Mouse (Mus musculus): ENCODE data around the gene Foxp1. TPM values are rescaled to one million over a fixed set of nuclear protein-coding genes. Genes with fewer than 3 reads are reported as not detected.

The Foxp1 gene
- polyA plus RNA-seq, 1 experiment from 2014 or later: 18.9 TPM

DNA sequence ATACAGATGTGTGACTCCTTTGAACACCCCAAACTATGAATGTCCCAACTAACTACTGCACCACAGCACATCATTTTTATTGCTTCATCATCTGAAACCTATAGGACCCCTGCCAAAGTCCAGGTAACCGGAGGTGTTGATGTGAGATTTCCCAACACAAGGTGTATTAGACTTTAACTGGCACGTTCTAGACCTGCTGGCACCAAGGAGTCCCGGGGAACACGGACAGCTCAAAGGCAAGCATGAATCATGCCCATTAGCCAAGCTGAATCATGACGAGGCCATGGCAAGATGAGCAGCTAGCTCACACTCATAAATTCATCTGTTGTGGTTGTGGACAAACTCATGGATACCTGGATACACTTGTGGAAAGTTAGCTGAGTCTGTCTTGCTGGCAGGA, 568.1 kb downstream of the Foxp1 start:
- Histone ChIP-seq H3K27ac (ENCODE audit: low read depth) (no peak overlapping the region), H3K4me2 (ENCODE audit: low read depth, low read length) (no peak overlapping the region), H3K9ac (replicated peaks) (no peak overlapping the region), H3K4me1 (ENCODE audit: insufficient read depth) (no peaks in the 10 kb centered on the region), H3K4me3 (ENCODE audit: low read depth, low read length) (no peak overlapping the region), H3K36me3 (replicated peaks; ENCODE audit: insufficient read depth, low read length) (peaks cover 27% of the 10 kb centered on the region), H3K27me3 (ENCODE audit: insufficient read depth, low read length) (no peaks in the 10 kb centered on the region), H3K9me3 (ENCODE audit: low read length) (no peaks in the 10 kb centered on the region)
- 82% methylated on average over 5 of the region's 5 CpGs for WGBS (ENCODE audit: insufficient replicate concordance)
- ATAC-seq (no peak), DNase-seq (no peak)
- no peak for TF ChIP-seq EP300 (IDR thresholded peaks at IDR 0.05; ENCODE audit: low read depth)
- TF ChIP-seq CTCF (IDR thresholded peaks at IDR 0.05; ENCODE audit: low read depth): no peak

DNA sequence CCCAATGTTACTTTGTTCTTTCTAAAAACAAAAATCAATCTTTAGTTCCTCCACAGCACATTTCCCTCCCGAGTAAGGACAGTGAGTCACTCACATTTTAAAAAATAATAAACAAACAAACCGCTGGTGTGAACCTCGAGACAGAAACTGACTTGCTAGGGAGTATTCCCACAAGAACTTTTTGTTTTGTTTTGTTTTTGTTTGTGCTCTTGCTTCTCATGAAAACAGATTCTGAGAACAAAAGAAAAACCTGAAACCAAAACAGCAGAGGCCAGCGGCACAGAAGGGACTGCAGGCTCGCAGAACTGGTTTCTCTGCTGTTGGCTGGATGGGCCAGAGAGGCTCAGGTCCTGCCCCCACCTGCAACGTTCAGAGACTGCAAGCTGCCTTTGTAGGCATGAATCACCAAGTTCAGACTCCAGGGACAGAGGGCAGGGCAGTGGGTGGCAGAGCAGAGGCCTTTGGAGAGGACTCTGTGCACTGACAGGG, 572.8 kb downstream of the Foxp1 start:
- no peaks in the 10 kb centered on the region for H3K4me1 ChIP-seq (ENCODE audit: insufficient read depth)
- no peaks in the 10 kb centered on the region for H3K27me3 ChIP-seq (ENCODE audit: insufficient read depth, low read length)
- H3K9ac ChIP-seq (replicated peaks): no peak overlapping the region
- H3K4me3 ChIP-seq (ENCODE audit: low read depth, low read length): no peak overlapping the region
- H3K27ac ChIP-seq (ENCODE audit: low read depth): peak overlapping the region; percentile 30; the same call in 1 of the 2 replicates
- H3K9me3 ChIP-seq (ENCODE audit: low read length): no peaks in the 10 kb centered on the region
- WGBS (ENCODE audit: insufficient replicate concordance): 48% methylated on average over 6 of the region's 6 CpGs
- H3K36me3 ChIP-seq (replicated peaks; ENCODE audit: insufficient read depth, low read length): peaks cover 42% of the 10 kb centered on the region
- peak; percentile 67 for ATAC-seq
- TF ChIP-seq EP300 (IDR thresholded peaks at IDR 0.05; ENCODE audit: low read depth): no peak
- no peak for TF ChIP-seq CTCF (IDR thresholded peaks at IDR 0.05; ENCODE audit: low read depth)
- H3K4me2 ChIP-seq (ENCODE audit: low read depth, low read length): no peak overlapping the region
- DNase-seq: peak; percentile 19

DNA sequence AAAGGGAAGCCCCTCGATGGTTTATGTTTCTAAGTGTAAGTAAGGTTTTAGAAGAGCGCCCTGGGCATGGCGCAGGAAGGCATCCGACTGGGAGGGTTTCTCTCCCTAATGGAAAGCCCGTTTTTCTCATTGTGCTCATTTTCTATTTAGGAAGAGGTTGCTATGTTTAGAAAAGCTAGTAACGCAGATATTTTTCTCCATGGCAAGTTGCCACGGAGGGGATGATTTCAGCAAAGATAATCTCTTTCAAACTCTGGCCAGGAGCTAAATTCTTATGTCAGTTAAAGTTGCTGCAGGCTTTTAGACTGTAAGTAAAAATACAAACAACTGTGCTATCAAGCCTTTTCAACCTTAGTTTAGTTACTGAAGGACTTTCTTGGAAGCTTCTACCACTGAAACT, 573.2 kb downstream of the Foxp1 start:
- no peaks in the 10 kb centered on the region for H3K27me3 ChIP-seq (ENCODE audit: insufficient read depth, low read length)
- DNase-seq (no peak), ATAC-seq (no peak)
- H3K4me1 ChIP-seq (ENCODE audit: insufficient read depth): no peaks in the 10 kb centered on the region
- H3K27ac ChIP-seq (ENCODE audit: low read depth): peak overlapping the region; percentile 30; the same call in 1 of the 2 replicates
- 69% methylated on average over 7 of the region's 7 CpGs for WGBS (ENCODE audit: insufficient replicate concordance)
- H3K4me3 ChIP-seq (ENCODE audit: low read depth, low read length): no peak overlapping the region
- peaks cover 44% of the 10 kb centered on the region for H3K36me3 ChIP-seq (replicated peaks; ENCODE audit: insufficient read depth, low read length)
- no peak overlapping the region for H3K4me2 ChIP-seq (ENCODE audit: low read depth, low read length)
- H3K9me3 ChIP-seq (ENCODE audit: low read length): no peaks in the 10 kb centered on the region
- no peak overlapping the region for H3K9ac ChIP-seq (replicated peaks)
- no peak for TF ChIP-seq EP300 (IDR thresholded peaks at IDR 0.05; ENCODE audit: low read depth)
- no peak for TF ChIP-seq CTCF (IDR thresholded peaks at IDR 0.05; ENCODE audit: low read depth)

DNA sequence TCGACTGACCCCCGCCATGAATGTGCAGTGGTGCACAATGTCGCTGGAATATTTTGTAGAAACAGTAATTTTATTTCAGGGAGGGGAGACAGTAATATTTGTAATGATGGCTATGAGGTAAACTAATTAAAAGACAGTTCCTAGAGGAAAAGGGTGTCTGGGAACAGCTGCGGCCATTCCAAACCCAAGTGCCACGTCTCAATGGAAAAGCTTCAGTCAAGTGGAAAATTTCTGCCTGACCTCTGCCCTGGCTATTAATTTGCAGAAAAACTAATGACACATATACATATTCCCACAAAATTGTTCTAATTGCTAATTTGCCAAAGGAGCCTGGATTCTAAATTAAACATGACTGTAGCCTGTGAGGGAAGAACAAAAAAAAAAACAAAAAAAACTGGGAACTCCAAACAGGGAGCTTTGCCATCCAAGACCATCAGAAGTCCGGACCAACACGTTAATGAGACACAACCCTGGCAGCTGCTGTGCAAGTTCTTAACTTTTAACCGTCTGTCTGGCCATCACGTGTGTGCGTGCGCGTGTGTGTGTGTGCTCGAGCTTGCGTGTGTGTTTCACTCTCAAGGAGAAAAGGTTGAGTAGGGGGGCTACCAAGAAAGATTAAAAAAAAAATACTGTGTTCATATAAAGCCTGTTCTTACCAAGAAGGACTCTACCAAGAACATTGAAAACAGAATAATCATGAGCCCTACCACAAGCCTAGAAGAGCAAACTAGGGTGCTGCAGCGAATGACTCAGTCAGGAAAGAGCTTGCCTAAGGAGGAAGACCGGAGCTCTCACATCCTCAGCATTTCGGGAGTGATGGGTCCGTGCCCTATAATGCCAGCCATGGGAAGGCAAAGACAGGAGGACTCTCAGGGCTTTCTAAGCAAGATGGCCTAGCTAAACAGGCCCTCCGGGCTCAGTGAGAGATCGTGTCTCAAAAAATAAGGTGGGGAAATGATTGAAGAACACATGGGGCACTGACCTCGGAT, 574.1 kb downstream of the Foxp1 start:
- no peak for DNase-seq
- Histone ChIP-seq H3K36me3 (replicated peaks; ENCODE audit: insufficient read depth, low read length) (peaks cover 44% of the 10 kb centered on the region), H3K4me1 (ENCODE audit: insufficient read depth) (no peaks in the 10 kb centered on the region), H3K4me2 (ENCODE audit: low read depth, low read length) (no peak overlapping the region), H3K27ac (ENCODE audit: low read depth) (no peak overlapping the region), H3K4me3 (ENCODE audit: low read depth, low read length) (no peak overlapping the region), H3K27me3 (ENCODE audit: insufficient read depth, low read length) (no peaks in the 10 kb centered on the region), H3K9me3 (ENCODE audit: low read length) (no peaks in the 10 kb centered on the region), H3K9ac (replicated peaks) (no peak overlapping the region)
- no peak for TF ChIP-seq CTCF (IDR thresholded peaks at IDR 0.05; ENCODE audit: low read depth)
- no peak for TF ChIP-seq EP300 (IDR thresholded peaks at IDR 0.05; ENCODE audit: low read depth)
- no peak for ATAC-seq
- 83% methylated on average over 21 of the region's 21 CpGs for whole genome bisulfite sequencing (ENCODE audit: insufficient replicate concordance)

DNA sequence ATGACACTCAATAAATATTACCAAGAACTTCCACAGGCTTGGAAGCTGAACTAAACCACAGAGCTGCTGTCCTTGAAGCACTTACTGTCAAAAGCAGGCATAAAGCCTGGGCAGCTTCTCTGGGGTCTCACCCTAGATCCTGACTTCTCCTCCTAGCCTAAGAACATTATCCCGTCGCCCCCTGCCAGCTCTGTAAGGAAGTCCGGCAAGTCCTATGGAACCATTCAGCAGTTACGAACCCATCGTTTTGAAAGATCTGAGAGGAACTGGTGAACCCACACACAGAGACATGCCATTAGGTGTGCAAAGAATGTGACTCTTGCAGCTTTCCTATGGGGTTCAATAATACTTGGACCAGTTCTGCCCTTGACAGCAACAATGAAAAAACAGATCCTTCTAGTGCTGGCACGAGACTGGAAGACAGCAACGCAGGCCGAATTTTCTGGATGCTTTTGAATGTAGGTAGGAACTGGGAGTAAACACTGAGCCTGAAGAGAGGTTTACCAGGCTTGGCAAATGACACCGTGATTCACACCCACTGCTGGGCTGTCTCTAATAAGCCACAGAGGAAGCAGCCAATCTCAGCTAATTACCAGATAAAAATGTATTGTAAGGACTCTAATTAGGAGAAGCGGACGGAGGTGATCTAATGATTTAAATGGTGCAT, 574.9 kb downstream of the Foxp1 start:
- Histone ChIP-seq H3K9ac (replicated peaks) (no peak overlapping the region), H3K4me1 (ENCODE audit: insufficient read depth) (no peaks in the 10 kb centered on the region), H3K27ac (ENCODE audit: low read depth) (no peak overlapping the region), H3K9me3 (ENCODE audit: low read length) (no peaks in the 10 kb centered on the region), H3K27me3 (ENCODE audit: insufficient read depth, low read length) (no peaks in the 10 kb centered on the region), H3K36me3 (replicated peaks; ENCODE audit: insufficient read depth, low read length) (peaks cover 45% of the 10 kb centered on the region), H3K4me3 (ENCODE audit: low read depth, low read length) (no peak overlapping the region), H3K4me2 (ENCODE audit: low read depth, low read length) (no peak overlapping the region)
- TF ChIP-seq EP300 (IDR thresholded peaks at IDR 0.05; ENCODE audit: low read depth) (no peak), CTCF (IDR thresholded peaks at IDR 0.05; ENCODE audit: low read depth) (no peak)
- WGBS (ENCODE audit: insufficient replicate concordance): 81% methylated on average over 11 of the region's 11 CpGs
- DNase-seq (no peak), ATAC-seq (no peak)

DNA sequence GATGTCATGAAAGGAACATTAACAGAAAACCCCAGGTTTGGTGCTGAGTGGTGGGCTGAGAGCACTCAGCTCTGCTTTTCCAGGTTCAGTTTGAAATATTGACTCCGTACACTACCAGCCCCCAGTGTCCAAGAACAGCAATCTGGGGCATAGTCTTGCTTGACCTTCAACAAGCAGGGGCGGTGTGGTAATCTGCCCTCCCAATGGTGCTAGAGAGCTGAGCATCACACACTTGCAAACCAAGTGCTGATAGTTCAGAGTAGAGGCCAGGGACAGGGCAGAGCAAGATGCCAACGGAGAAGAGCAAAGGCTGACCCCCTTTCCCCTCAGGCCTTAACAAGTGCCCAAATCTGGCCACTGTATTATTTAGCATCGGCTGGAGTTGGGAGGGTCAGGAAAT, 575.8 kb downstream of the Foxp1 start:
- H3K4me1 ChIP-seq (ENCODE audit: insufficient read depth): no peaks in the 10 kb centered on the region
- no peak for ATAC-seq
- 92% methylated on average over 4 of the region's 4 CpGs for WGBS (ENCODE audit: insufficient replicate concordance)
- H3K27me3 ChIP-seq (ENCODE audit: insufficient read depth, low read length): no peaks in the 10 kb centered on the region
- TF ChIP-seq EP300 (IDR thresholded peaks at IDR 0.05; ENCODE audit: low read depth) (no peak), CTCF (IDR thresholded peaks at IDR 0.05; ENCODE audit: low read depth) (no peak)
- DNase-seq: no peak
- H3K27ac ChIP-seq (ENCODE audit: low read depth): no peak overlapping the region
- no peak overlapping the region for H3K4me2 ChIP-seq (ENCODE audit: low read depth, low read length)
- H3K36me3 ChIP-seq (replicated peaks; ENCODE audit: insufficient read depth, low read length): peaks cover 50% of the 10 kb centered on the region
- no peak overlapping the region for H3K4me3 ChIP-seq (ENCODE audit: low read depth, low read length)
- no peak overlapping the region for H3K9ac ChIP-seq (replicated peaks)
- H3K9me3 ChIP-seq (ENCODE audit: low read length): no peaks in the 10 kb centered on the region
